Mouse (Mus musculus): ENCODE measurements around the gene Dennd1a.

Dennd1a gene

DNA sequence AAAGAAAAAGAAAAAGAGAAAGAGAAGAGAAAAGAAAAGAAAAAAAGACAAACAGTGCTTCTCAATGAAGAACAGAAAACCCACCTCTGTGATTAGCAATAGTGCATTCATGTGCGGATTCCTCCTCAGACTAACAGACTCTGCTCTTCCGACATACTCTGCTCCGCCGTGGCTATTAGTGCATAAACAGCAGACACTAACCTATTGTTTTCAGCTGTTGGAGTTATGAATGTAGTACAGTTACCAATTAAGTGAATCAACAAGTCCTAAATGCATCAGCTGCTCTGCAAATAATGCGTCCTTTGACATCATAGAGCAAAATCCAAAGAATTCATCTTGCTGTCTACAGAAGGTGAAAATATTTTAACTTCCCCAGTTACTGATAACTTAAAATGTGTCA is 121.2 kb downstream of the Dennd1a start:
- DNase-seq (ENCODE audit: low read depth, low spot score): no peak

DNA sequence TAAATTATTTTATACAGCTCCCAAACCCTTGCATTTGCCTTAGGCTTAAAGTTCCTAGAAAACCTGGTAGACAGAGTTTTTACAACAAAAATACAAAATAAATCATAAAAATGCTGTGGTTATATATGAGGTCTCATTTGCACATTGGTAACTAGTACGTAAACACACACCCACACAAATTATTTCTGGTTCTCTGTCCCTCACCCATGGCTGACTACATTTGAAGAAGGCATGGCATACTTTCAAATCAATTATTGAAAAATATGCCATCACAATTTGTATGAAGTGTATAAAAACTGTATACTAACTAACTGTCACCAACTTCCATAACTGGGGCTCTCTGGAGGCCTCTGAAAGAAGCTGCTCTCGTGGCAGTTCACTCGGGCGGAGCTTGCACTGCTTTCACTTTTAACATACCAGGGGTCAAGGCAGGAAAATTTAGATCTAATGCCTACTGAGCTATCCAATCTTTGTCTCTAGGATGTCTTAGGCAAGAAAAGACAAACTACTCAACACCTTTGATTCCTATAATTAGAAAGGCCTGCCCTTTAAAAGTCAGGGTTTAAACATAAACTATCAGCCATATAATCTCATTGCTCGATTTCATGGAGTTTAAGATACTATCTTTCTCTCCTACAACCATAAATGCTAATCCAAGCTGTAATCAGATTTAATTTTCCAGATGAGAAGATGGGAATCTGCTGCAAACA is 122.7 kb downstream of the Dennd1a start:
- DNase-seq (ENCODE audit: low read depth, low spot score): peak; percentile 50

DNA sequence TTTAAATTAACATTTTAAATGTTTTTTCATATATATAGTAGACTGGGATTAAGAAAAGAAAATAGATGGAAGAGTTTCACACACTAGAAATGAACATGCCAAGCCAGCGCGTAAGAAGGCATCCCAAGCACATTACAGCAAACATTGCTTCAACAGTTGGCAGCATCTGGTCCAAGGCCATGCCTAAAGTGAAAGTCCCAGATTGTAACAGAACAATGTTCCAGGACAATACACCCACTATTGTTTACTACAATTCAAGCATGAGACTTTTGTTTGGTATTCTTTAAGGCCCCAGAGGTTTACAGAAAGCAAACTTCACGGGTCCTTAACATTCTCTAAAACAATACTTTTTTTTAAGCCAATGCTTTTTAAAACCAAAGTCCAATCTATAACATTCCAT is 124.7 kb downstream of the Dennd1a start:
- DNase-seq (ENCODE audit: low read depth, low spot score): no peak

DNA sequence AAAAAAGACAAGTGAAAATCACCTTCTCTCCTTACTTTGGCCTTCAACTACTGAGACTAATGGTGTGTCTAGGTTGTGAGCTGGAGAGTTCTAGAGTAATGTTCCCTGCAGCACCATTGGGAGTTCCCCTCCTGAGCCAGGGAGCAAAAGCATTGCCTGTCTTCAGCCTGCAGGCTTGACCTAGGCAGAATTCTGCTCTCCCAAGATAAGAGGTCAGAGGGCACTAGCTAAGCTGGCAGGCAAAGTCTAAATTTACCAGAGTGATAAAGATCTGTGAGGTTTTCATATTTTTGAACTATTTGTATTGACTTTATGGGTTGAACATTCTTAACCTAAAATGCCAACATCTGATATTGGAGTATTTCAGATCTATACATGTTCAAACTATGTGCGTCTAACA is 125.7 kb downstream of the Dennd1a start:
- DNase-seq (ENCODE audit: low read depth, low spot score): no peak

DNA sequence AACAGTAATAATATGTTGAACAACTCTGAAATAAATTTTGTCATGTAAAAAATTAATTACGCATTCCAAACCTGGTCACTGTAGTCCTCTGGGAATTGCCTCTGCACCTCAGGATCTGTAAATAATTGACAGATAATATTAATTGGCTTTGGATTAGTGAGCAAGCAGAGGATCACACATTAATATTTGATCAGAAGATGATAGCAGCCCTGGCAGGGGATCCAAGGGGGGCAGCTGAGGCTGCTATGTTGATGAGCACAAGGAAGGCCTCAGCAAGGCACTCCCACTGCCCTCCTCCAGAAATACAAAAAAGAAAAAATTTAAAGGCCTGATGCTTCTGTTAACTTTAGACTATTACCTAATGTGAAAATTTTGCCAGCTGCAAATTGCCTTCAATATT is 127.5 kb downstream of the Dennd1a start:
- no peak for DNase-seq (ENCODE audit: low read depth, low spot score)

DNA sequence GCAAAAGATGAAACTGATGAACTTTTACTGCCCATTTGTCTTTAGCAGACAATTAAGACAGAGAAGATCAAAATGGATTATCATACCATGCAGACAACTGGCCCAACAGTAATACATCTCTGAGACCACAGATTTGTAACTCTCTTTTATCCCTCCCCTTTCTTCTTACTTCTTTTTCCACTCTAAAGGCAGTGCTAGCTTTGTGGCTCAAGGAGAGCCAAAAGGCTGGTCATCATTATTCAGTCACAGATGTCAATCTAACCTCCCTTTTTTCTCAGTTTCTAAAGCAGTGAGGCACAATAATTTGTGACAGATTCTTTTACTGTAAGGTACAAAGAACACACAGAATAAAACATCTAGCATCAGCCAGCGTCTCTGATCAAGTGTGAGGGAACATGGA is 130.2 kb downstream of the Dennd1a start:
- no peak for DNase-seq (ENCODE audit: low read depth, low spot score)

DNA sequence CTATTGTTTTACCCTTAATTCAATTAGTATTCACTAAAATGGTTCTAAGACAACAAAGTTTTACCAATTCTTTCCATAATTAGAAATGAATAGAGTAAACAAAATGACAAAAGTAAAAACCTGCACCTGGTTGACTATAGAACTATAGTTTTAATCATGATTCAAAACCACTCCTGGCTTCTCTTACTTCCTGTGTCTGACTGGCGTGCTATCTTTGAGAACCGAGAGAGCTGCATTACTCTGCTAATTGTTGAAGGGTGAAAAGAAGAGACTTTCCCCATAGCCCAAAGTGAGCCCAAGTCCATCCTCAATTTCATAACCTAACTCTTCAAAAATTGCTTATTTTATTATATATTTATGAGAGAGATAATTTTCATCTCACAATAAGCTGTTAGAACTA is 131.2 kb downstream of the Dennd1a start:
- DNase-seq (ENCODE audit: low read depth, low spot score): no peak

DNA sequence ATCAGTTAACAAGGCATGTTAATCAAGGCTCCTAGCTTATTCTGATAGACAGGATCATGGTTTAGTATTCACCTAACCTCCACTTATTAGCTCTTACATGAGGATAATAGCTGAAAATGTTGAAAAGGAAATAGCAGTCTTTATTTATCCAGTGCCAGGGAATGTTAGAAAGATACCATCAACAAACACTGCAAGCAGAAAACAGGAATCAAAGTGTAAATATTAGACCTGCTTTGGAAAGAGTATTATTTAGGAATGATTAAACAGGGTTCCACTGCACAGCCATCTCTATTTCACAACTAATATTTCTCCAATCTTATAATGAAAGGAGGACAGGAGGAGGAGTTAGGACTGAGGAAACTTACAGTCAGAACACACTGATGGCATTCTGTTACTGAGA is 142.4 kb downstream of the Dennd1a start:
- no peak for DNase-seq (ENCODE audit: low read depth, low spot score)

DNA sequence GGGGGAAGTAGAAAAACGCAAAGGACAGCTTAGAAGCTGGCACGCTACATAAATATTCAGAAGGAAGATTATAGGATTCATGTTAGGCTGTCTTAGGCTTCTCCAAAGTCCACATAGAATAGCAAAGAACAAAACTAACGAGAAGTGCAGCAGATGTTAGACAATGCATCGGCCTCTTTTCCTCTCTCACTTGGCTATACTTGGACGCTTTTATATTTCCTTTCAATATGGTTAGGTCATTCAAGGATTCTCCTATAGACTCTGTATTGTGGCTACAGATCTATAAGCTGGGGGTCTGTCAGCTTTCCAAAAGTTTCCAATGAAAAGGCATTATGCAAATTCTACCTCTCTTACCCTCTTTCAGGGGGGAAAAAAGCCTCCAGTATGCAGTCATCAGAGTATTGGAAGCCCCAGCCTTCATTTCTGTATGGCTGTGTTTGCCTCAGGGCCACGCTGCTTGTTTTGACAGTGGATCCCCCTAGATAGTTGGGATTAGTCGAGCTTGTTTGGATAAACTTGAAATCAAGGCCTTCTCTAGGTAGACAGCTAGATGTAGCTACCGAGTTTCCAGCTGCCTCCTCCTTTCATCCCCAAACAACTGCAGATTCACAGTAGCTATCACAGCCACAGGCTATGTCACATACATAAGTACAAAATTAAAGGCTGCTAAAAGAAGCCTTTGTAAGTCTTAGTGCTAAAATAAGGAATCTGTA is 143.0 kb downstream of the Dennd1a start:
- no peak for DNase-seq (ENCODE audit: low read depth, low spot score)

DNA sequence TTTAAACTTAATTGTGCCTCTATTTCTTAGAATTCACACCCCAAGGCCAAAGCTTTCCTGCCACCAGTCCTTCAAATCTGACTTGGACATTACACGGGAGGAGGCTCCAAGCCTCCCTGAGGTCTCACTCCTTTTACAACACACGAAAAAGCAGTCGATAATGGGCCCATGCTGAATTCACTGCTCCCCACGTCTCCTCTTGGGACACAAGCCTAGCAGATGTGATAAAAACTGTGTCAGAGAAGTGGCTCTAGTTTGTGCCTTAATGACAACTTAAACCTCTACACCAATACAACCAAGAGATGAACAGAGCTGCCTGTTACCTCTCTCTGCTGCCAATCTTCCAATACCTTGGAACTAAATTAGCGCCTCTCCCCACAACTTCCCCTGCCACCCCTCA is 144.3 kb downstream of the Dennd1a start:
- no peak for DNase-seq (ENCODE audit: low read depth, low spot score)

DNA sequence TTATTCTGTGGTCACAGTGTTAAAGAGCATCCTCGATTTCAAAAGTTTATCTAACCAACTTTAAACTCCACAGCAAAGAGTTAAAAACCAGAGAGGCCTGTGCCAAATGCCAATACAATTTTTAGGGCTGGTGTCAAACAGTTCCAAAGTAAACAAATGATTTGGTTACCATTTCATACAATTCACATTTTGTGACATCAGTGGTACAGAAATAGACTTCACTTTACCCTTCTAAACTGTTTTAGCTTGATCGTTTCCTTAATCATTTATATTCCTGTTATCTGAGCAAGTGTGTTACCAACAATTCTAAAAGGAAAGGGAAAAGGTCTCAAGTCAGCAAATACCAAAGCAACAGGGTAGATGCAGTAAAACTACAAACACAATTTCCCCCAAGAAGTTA is 145.0 kb downstream of the Dennd1a start:
- DNase-seq (ENCODE audit: low read depth, low spot score): no peak

DNA sequence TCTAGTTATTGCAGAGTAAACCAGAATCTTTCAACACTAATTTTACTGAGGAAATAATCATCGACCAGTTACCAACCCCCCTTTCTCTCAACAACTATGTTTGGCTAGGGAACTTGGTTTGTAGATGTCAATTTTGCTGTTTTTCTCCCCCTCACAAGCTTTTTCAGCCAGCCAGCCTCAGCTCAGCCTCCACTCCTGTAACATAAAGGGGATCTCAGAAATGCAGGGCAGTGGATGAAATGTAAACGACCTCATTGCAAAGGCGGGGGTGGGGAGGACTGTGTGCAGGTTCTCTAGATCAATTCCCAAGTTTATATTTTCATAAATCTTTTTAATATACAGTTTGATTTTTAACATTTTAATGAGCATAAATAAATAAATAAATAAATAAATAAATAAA is 147.7 kb downstream of the Dennd1a start:
- DNase-seq (ENCODE audit: low read depth, low spot score): no peak

DNA sequence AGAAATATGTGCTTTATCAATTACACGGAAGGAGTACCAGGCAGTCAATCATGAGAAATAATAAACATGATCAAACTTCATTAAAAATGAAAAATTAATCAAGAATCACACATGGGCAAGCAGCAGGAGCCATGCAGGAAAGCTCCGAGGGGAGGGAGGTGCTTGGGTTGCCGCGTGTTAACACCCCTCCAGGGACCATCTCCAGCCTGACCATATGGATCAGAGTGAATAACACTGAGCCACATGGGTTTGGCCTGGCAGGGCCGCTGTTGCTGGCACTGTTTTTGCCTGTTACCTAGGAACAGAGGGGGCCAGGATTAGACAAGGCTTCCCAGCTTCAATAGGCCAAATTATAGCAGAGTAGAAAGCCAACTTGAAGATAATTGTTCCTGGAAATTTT is 150.1 kb downstream of the Dennd1a start:
- DNase-seq (ENCODE audit: low read depth, low spot score): no peak

DNA sequence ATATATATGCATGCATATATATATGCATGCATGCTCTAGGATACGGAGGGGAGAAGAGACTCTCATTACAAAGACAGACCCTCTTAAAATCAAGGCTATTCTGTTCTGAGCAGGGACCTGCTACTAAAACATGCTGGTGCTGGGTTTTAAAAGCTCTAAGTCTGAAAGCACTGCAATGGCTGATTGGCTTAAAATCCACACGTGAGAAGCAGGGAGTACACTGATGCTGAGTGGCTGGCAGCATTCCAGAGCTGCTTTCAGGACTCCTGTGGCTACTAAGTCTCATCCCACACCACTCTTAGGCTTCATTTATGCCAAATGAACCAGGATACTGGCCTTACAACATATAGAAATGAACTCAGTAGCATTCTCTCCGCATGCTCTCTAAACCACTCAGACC is 151.8 kb downstream of the Dennd1a start:
- no peak for DNase-seq (ENCODE audit: low read depth, low spot score)

DNA sequence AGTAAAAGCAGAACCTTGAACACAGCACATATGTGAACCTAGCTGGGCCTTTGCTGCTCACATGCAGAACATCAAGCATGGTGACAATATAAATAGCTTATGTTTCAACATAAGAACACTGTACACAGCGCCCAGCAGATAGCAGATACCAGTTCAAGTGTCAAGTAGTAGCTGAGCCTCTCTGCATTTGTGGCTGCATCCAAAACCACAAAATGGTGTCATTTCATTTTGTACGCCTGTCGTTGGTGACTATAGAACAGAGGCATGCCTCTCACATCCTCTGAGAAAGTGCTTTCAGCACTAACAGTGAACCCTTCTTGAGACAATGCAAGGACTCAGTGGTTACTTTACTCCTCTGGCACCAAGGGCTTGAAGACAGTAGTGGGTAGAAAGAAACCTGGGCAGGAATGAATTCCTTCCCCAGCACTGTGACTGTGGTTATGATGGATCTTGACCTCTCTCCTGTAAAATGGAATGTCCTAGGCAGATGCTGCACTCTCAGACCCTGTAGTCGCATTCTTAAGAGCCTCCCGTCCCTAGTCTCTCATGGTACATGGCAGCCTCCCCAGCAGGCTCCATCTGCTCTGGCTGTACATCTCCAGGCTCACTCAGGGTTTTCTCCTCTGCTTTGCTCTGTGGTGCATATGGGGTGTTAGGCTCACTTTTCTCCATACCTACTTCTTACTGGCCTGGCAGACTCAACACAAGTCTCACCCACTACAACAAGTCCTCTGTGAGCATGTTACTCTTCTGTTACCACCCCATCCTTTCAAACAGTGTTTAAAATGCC is 154.0 kb downstream of the Dennd1a start:
- peak; percentile 4 for DNase-seq (ENCODE audit: low read depth, low spot score)

DNA sequence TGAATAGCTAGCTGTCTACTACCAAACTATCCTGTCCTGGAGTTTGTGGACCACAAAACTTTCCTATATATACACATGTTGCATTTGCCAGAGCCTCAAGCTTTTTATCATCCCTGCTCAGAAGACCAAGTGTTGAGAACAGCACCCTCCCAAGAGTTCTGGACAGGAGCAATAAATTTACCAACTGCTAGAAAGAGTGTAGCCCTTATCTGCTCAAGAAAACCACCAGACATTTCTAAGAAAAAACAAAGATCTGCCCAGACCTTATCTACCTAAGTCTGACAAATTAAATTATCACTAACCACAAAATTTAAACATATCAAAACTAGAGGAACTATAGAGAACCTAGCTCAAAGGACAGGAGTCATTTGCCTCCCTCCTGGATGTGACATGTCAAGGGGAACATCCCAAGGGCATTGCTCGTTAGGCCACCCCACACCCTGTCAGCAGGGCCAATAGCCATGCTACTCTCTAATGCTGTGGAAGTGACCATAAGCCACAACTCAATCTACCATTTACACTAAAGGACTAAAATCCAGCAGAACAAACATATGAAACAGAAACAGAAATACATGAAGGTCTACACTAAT is 154.9 kb downstream of the Dennd1a start:
- no peak for DNase-seq (ENCODE audit: low read depth, low spot score)

DNA sequence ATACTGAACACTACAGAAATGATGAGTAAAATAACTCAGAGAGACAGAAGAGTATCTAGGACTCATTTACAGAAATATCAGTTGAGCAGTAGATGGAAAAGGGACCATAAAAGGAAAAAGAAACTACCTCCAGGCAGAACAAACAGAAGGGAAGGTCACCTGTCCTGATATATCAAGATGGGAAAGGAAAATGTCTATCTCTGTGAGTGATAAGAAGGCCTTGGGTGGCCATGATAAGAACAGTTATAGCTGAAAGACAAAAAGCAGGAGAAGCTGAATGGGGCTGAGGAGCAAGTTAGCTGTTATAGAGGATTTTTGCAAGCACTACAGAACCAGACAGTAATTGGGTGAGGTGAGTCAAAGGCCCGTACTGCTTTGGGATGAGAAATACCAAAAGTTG is 155.7 kb downstream of the Dennd1a start:
- no peak for DNase-seq (ENCODE audit: low read depth, low spot score)

DNA sequence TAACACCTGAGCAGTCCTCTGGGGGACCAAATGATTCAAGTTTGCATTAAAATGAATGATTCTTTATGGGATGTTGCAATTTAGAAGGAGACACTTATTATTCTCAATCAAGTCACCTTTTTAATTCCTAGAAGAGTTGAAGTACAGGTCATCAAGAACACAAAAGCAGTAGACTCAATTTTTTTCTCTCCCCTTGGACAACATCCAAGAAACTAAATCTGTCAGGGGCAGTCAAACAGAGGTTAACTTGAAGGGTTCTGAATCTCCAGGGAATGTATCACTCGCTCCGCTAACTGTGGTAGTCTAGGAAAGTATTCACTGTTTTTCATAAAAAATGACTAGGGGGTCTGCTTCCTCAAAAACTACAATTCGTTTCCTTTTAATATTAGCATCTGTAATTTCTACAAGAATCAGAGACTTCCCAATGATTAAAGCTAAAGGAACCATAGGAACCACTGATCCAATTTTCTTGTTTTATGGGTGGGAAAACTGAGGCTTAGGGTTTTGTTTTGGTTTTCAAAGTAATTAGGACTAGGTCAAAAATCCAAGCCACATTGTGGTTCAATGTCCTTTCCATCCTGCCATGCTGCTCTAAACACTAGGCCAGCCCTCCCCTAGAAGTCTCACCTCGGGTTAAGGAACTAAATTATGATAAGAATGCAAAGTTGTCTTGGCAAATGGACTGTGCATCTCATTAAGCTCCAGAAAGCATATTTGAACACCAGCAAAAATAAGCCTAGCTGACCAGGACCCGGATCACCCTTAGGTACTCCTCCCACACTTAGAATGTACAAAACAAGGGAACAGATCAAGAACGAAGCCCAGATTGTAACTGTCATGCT is 157.0 kb downstream of the Dennd1a start:
- no peak for DNase-seq (ENCODE audit: low read depth, low spot score)

DNA sequence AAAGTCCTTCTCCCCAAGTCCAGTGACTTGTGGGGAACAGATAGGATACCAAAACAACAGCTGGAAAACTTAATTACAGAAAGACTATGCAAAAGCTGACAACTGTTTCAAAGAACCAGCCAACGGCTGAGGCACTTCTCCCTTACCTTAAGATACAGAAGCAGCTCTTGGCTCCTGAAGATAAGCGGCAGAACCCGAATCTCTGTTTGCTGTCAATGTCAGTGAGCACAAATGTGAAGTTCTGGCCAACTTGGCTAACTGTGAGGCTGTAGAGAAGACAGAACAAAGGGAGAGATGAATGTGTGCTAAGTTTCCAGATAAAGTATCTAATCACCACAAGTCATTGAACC is 160.8 kb downstream of the Dennd1a start:
- DNase-seq (ENCODE audit: low read depth, low spot score): no peak

DNA sequence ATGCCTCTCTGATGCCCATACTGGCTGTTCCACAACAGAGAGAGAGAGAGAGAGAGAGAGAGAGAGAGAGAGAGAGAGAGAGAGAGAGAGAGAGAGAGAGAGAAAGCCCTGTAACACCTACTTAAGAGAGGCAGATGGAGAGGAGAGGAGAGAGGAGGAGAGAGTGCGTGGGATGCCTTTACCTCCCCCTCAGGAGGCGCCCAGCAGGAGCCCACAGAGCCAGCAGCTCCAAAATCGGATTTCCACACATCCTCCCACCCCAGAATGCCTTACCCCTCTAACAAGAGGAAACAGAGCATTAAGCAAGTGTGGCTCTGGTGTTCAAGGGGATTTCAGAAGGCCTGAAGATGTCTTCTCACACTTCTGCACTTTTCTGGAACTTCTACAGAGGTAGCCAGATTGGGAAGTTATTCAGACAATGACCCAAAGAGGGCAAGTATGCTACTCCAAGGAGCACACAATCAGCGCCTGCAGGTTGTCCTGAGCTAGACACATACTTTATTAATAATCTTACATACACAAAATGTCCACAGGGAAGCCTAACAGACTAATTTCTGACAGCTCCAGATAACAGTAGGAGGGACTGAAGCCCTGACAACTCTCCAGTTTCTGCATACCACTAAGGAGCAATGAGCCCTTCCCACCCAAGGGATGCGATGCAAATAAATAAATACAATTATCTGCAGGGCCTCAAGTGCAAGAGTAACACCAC is 161.4 kb downstream of the Dennd1a start:
- DNase-seq (ENCODE audit: low read depth, low spot score): no peak

DNA sequence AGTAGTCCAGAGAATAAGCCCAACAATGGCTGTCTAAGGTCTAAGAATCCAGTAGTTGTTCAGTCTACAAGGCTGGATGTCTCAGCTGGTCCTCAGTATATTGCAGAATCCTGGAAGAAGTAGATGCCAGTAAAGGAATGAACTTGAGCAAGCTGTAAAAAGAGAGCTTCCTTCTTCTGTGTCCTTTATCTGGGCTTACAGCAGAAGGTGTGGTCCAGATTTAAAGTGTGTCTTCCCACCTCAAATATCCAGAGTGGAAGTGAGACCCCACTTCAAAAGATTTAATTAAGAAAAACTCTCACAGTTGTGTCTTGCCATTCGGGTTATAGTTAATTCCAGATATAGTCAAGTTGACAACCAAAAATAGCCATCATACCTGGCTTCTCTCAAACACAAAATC is 162.5 kb downstream of the Dennd1a start:
- no peak for DNase-seq (ENCODE audit: low read depth, low spot score)
